Mouse (Mus musculus) retina, postnatal 1 day (tissue): Measurements from ENCODE around the gene Npepps.
"Not testable (repeated sequence)": the region's sequence is repeated elsewhere in the genome, so short reads cannot be mapped to it uniquely, and the experiment has no call there.

ENCODE experiments used
- DNase-seq: peaks from one replicate; pipeline ENCODE4 v3.0.0-alpha.2; 2012

Npepps gene

DNA sequence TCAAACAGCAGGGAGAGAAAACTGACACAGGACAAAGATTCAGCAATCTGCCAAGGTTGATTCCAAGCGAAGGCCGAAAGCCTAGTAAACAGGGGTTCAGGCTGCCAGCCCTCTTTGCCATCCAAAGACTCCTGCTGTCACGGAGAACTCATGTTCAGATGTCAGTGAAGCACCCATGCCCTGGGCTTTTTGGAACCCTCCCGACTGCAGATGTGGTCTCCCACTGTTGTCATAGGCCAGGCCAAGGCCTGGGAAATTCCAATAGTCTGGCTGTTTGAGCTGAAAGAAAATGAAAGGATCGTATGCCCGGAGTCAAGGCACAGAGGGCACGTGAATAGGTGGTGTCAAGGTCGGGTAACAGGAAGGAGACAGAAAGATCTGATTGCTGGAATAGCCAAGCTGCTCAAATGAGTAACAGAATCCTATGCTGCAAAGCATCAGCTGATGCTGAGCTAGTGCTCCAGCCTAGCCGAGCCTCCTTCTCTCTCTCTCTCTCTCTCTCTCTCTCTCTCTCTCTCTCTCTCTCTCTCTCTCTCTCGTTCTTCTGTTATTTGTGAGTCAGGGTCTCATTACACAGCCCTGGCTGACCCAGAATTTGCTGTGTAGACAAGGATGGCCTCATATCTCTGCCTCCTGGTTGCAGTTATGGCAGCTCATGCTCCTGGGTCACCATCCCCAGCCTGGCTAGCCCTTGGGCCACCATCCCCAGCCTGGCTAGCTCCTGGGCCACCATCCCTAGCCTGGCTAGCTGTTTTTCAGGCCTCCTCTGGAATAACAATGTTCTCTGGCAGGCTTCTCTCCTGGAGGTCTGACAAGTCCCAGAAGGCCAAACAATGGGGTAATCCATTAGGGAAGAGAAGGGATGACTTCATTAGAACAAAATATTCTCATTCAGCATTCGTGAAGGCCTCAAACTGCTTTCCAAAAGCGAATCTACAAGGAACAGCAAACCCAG is 9.1 kb upstream of the Npepps start:
- DNase-seq, result no peak

DNA sequence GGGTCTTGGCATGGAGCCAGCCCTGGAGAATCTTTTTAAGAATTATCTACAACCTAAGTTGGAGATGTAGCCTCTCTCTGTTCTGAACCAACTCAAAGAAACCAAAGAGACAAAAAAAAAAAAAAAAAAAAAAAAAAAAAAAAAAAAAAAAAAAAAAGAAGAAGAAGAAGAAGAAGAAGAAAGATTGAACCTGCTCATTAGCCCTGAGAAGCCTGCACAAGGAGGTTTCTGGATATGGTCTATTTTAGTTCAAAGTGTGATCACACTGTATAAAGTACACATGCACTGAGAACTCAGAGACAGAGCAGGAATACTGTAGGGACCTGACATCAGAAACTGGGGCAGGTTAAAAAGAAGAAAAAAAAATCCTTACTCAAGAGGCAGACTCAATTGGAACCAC is 7.2 kb upstream of the Npepps start:
- DNase-seq, result no peak

- DNase-seq, result no peak
These were observed 6.5 kb upstream of the Npepps start for GRCm38 (mm10) chr11:97286973-97287372.

GRCm38 (mm10) chr11:97285852-97286775 is 5.7 kb upstream of the Npepps start:
- DNase-seq, result no peak

- DNase-seq, result no peak
These were observed 4.4 kb upstream of the Npepps start for GRCm38 (mm10) chr11:97284854-97285253.

- DNase-seq, result no peak
These were observed 1.7 kb upstream of the Npepps start for GRCm38 (mm10) chr11:97282179-97282578.

DNA sequence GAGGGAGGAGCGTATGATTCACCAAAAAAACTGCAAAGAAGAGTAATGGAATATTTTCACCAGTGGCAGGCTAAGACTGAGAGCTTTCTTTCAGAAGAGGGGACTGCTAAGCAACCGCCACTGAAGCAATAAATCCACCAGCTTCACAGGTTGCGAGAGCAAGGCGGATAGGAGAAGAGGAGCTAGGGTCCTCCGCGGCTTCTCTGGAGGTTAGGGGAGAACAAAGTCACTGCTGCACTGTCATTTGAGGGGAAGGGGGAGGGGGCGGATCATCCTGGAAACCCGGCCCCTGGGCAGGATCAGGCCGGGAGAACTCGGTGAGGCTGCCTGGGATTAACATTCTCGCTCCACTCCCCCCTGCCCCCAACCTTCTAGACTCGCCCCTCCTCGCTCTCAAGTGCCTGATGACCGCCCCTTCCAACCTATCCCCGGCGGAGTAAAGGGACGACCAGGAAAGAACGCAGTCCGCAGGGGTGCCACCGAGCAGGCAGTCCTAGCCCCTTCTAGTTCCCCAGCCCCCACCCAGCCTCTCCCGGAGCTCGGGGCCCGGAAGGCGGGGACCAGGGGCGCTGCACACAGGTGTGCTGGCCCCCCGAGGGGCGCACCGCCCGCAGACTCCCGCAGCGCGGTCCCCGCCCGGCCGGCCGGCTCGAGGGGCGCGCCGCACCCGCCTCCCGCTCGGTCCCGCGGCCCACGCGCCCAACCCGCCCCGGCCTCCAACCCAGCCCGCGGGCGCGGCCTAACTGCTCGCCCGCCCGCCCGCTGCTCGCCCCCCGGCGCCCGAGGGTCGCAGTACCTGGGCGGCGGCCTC is 828 bp downstream of the Npepps start:
- peak; percentile 93 for DNase-seq

DNA sequence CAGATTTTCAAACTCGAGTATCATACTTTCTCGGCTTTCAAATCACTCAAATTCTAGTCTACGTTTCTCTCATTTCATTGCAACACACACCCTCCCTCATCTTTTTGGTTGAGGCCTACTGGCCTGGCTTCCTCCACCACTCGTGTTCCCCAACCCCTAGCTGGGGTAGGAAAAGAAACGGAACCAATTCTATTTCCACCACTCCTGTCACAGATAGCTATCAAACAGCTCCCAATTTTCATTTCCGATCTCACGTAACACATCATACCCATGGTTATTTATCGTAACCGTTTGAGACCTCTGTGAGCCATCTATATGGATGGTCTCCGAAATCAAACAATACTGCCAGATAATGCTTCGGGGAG is 1.4 kb downstream of the Npepps start:
- DNase-seq, result no peak

DNA sequence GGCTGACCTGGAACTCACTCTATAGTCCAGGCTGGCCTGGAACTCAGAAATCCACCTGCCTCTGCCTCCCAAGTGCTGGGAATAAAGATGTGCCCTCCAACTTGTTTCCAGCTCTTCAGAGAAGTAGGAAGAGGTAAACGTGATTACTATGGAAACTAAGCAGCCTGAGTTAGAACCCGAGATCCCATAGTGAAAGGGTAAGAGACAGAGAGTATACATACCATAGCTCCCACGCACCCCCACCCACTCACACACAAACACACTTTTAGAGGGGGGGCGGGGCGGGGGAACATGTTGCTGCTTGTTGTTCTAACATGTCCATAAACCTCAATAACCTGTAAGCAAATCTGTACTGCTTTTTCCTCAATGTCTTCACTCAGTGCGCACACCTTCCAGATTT is 2.0 kb downstream of the Npepps start:
- DNase-seq, result no peak

DNA sequence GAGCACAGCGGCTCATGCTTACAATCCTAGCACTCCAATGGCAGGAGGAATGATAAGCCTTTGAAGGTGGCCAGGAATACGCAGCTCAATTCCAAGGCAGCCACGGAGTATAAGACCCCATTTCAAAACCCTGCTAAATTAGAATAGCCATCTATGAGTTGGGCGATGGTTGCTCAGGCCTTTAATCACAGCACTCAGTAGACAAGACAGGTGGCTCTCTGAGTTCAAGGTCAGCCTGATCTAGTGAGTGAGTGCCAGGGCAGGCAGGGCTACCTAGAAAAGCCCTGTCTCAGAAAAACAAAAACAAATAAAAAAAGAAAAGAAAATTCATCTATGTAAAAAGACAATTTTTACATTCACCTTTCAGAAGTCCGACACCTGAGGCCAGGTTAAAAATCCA is 3.3 kb downstream of the Npepps start:
- no peak for DNase-seq

- DNase-seq, result no peak
These were observed 4.4 kb downstream of the Npepps start for GRCm38 (mm10) chr11:97276019-97276418.

DNA sequence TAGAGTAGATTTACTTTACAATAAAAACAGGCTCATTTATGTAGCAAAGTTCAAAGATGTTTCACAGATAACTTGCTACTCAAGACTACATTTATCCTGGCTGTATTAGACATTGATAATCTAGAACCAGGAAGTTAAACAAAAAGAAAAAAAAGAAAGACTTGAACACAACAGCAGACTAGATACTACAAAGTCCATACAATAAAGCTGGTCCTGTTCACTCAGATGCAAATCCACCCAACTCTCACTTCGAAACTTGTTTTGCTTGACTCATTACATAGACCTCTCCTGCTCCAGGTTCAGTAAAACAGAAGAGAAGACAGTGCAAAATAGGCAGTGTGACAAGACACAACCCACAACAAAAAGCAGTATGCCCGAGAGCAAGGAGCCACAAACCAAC is 5.1 kb downstream of the Npepps start:
- DNase-seq, result no peak

- DNase-seq, result not testable (repeated sequence)
These were observed 5.5 kb downstream of the Npepps start for GRCm38 (mm10) chr11:97274947-97275346.

- DNase-seq, result no peak
These were observed 6.8 kb downstream of the Npepps start for GRCm38 (mm10) chr11:97273613-97274012.

- no peak for DNase-seq
These were observed 7.6 kb downstream of the Npepps start for GRCm38 (mm10) chr11:97272835-97273234.

DNA sequence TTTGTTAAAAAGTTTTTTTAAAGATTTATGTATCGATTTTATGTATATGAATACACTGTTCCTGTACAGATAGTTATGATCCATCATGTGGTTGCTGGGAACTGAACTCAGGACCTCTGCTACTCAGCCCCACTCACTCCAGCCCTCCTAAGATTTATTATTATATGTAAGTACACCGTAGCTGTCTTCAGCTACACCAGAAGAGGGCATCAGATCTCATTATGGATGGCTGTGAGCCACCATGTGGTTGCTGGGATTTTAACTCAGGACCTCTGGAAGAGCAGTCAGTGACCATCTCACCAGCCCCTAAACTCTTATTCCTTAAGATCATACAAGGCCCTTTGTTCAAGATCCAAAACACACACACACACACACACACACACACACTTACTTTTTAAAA is 10.4 kb downstream of the Npepps start:
- not testable (repeated sequence) for DNase-seq

DNA sequence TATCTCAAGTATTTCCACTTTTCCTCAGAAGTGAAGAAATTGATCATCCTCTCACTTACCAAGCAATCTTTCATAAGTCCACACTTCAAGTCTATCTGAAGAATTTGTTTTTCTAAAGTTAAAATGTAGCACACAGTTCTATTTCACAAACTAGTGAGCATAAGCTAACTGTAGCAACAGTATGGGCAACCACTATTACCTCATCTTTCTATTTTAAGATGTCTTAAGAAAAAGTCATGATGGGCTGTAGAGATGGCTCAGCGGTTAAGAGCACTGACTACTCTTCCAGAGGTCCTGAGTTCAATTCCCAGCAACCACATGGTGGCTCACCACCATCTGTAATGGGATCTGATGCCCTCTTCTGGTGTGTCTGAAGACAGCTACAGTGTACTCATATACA is 13.9 kb downstream of the Npepps start:
- not testable (repeated sequence) for DNase-seq

DNA sequence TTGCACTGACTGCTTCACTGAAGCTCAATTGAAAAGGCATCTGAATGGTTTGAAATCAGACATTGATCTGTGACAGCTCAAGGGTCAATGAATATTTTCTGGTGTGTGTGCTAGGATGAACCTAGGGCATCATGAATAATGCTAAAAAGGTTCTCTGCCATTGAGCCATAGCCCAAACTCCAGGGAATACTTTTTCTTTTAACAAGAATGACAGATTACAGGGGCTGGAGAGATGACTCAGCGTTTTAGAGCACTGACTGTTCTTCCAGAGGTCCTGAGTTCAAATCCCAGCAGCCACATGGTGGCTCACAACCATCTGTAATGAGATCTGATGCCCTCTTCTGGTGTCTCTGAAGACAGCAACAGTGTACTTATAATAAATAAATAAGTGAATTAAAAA is 30.8 kb downstream of the Npepps start:
- not testable (repeated sequence) for DNase-seq

- DNase-seq, result no peak
These were observed 33.8 kb downstream of the Npepps start for GRCm38 (mm10) chr11:97246510-97247159.

GRCm38 (mm10) chr11:97241321-97241720 is 39.1 kb downstream of the Npepps start:
- DNase-seq, result no peak

DNA sequence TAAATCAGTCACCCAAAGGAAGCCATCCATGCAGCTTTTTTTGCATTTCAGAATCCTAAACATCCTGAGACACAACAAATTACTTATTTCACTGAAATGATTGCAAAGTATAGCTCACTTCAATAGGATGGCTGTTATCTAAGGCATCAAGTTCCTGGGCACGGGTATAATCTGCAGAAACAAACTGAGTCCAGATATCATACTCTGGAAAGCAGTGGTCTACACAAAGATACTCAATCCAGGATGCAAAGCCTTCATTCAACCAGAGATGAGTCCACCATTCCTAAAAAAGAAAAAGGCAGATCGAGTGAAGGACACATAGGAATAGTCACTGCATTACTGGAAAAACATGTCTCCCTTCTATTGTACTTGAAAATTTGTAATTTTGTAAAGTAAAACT is 42.5 kb downstream of the Npepps start:
- no peak for DNase-seq

DNA sequence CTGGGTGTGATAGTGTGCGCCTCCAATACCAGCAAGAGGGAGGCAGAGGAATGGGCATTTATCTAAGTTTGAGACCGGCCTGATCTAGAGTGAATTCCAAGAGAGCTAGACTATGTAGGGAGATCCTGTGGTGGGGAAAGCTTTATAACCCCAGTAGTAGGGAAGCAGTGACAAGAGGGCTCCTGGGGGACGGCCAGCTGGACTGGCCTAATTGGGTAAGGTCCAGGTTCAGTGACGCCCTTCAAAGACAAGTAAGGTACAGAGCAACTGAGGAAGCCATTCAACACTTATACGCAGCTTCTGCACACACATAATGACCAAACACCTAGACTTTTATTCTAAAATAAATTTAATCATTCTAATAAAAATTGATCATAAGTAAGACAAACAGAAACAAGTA is 48.0 kb downstream of the Npepps start:
- DNase-seq, result no peak
